ENCODE assay signal across 1 mouse cellular context in the genomic region with DNA sequence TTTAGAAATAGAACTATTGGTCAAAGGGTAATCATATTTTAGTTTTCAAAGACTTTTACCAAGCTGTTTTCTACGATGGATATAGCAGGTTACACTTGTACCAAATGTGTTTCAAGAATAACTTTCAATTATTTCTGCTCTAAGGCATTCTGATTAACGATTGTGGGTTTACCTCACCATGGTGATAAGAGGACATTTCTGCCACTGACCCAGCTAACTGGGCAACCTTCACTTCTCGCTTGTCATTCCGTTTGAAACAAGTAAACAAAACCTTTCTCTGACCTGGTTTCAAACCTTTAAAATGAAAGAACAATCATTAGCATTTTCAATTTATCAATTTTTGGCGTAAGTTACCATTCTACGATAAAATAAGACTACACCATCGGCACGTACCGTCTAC.
TF ChIP-seq lines count a peak whose summit lies in the region.

No protein-coding gene starts in this region.

TF ChIP-seq in CH12.LX, 34 proteins besides CTCF, POLR2A, EP300 and RAD21 (continued from another document):
- TF ChIP-seq ZMIZ1 (IDR thresholded peaks at IDR 0.05; ENCODE audit: low read depth, low read length) (no peak), ELF1 (IDR thresholded peaks at IDR 0.05; ENCODE audit: low read depth, low read length) (no peak)
TF ChIP-seq in CH12.LX: peak in this region for 1.
